Mouse (Mus musculus) myocyte (in vitro differentiated cells): Measurements from ENCODE around the gene C87436.

ENCODE experiments used
- CEBPB ChIP-seq: IDR thresholded peaks from 2 replicates; pipeline ENCODE4 v1.6.1; 2011; ENCODE audit warnings: mild to moderate bottlenecking, moderate library complexity; ENCODE audit not compliant: poor library complexity, insufficient read depth, severe bottlenecking
- E2F4 ChIP-seq: IDR thresholded peaks from one replicate; pipeline ENCODE4 v1.6.1; 2011; ENCODE audit warnings: mild to moderate bottlenecking, control low read depth, moderate library complexity; ENCODE audit not compliant: insufficient read depth
- MAX ChIP-seq: IDR thresholded peaks from one replicate; pipeline ENCODE4 v1.6.1; 2011; ENCODE audit warnings: low read depth, mild to moderate bottlenecking, control low read depth
- MYOD1 ChIP-seq, 3 experiments: IDR thresholded peaks; one replicate each; pipeline ENCODE4 v1.6.1; 2011; ENCODE audit warnings: control low read depth in 2 of 3, low read depth in 2 of 3, mild to moderate bottlenecking in 2 of 3, moderate library complexity in 1 of 3; ENCODE audit not compliant: insufficient read length in 2 of 3, control insufficient read depth in 1 of 3
- MYOG ChIP-seq, 3 experiments: IDR thresholded peaks; one replicate each; pipeline ENCODE4 v1.6.1; 2011; ENCODE audit warnings: control low read depth in 2 of 3, low read depth in 2 of 3, mild to moderate bottlenecking in 2 of 3; ENCODE audit not compliant: insufficient read length in 2 of 3, control insufficient read depth in 1 of 3, insufficient read depth in 1 of 3
- POLR2A ChIP-seq: IDR thresholded peaks from one replicate; pipeline ENCODE4 v1.6.1; 2011; ENCODE audit warnings: low read depth, mild to moderate bottlenecking, control low read depth, moderate library complexity; ENCODE audit not compliant: insufficient read length
- POLR2AphosphoS2 ChIP-seq: IDR thresholded peaks from one replicate; pipeline ENCODE4 v1.6.1; 2011; ENCODE audit warnings: low read depth, control low read depth; ENCODE audit not compliant: insufficient read length
- REST ChIP-seq: IDR thresholded peaks from one replicate; pipeline ENCODE4 v1.6.1; 2011; ENCODE audit warnings: mild to moderate bottlenecking, control low read depth, moderate library complexity; ENCODE audit not compliant: insufficient read depth, insufficient read length
- TCF12 ChIP-seq: IDR thresholded peaks from one replicate; pipeline ENCODE4 v1.6.1; 2011; ENCODE audit warnings: mild to moderate bottlenecking, control low read depth; ENCODE audit not compliant: poor library complexity, insufficient read depth, severe bottlenecking
- TCF3 ChIP-seq: IDR thresholded peaks from one replicate; pipeline ENCODE4 v1.6.1; 2011; ENCODE audit warnings: low read depth, control low read depth; ENCODE audit not compliant: insufficient read length
- USF1 ChIP-seq: IDR thresholded peaks from one replicate; pipeline ENCODE4 v1.6.1; 2011; ENCODE audit warnings: low read depth, mild to moderate bottlenecking, control low read depth, moderate library complexity

- TF ChIP-seq E2F4: no peak
- no peak for TF ChIP-seq POLR2AphosphoS2
- TF ChIP-seq MAX: no peak
- TF ChIP-seq MYOD1 (IDR thresholded peaks at IDR 0.05; ENCODE audit: control insufficient read depth in 1 of 3, insufficient read length in 2 of 3, low read depth in 2 of 3): no peak
- TF ChIP-seq POLR2A: no peak
- TF ChIP-seq USF1: no peak
- no peak for TF ChIP-seq REST
- no peak for TF ChIP-seq MYOG (IDR thresholded peaks at IDR 0.05; ENCODE audit: control insufficient read depth in 1 of 3, insufficient read depth in 1 of 3, insufficient read length in 2 of 3, low read depth in 2 of 3)
- no peak for TF ChIP-seq CEBPB
- no peak for TF ChIP-seq TCF3
- TF ChIP-seq TCF12: no peak
Observed at GRCm38 (mm10) chr6:86505671-86506070, 67.5 kb downstream of the C87436 start.
